Mouse (Mus musculus) induced T-regulatory cell, adult 2 months (primary cell): ENCODE data around the gene Vmn1r224.

ENCODE experiments used
- DNase-seq: peaks from one replicate; pipeline ENCODE4 v3.0.0-alpha.2; 2012; ENCODE audit warnings: low read depth

Vmn1r224 gene

DNA sequence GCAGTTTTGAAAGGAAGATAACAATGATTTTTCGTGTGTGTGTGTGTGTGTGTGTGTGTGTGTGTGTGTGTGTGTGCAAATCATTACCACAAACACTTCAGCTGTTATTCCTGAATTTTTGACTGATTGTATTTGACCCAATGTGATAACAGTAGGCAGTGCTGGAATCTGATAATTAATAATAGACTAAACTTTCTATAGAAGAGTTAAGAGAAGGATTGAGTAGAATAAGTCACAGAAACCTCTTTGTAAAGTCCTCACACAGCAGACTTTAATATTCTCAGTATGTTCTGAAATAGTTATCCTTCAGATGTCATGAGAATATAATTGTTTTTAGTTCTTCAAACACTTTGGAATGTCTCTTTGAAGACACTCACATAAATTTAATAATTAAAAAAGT is at the start of gene Vmn1r224:
TSS of gene Vmn1r224 (plus strand) at position 301 of the 400 bp plus-strand sequence.
- no peak for DNase-seq

DNA sequence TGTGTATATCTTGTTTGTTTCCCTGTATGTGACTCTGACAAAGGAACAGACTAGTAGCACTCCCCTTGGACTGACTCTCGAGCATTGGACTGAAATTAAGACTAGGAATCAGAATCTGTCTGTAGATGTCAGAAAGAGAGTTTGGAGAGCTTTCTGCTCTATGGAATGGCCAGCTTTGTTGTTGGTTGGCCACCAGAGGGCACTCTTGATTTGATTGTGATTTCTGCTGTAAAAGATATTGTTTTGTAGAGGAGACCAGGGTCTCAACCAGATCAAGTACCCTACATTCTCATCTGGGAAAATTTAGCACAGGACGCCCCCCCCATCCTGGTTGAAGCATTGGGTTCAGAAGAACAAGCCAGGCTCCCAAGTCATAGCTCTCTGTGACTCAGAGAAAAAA is 14.8 kb upstream of the Vmn1r224 start:
- no peak for DNase-seq

DNA sequence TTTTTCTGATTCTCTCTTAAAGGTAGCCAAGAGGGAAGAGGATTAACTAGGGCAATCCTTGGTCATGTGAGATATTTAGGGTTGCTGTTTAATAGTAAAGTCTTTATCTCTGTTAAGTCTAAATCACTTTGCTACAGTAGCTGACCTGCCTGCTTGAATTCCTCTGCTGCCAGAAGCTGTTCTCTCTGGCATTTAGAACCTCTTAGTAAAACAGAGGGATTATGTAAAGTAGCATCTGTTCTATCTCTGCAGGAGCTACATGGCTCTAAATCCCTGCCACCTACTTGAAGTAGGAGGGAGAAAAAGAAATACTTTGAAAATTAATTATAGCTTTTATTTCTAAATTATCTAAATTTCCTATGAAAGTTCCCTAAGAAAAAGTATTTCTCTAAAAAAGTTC is 25.3 kb downstream of the Vmn1r224 start:
- DNase-seq, result no peak

DNA sequence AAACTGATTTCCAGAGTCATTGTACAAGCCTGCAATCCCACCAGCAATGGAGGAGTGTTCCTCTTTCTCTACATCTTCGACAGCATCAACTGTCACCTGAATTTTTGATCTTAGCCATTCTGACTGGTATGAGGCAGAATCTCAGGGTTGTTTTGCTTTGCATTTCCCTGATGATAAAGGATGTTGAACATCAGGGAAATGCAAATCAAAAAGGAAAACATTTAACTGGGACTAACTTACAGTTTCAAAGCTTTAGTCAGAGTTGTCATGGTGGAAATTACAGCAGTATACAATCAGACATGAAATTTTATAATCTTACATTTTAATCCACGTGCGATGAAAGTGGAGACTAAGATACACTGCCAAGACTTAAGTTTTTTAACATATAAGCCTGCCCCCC is 59.4 kb downstream of the Vmn1r224 start:
- DNase-seq, result no peak
